Mouse (Mus musculus): Measurements from ENCODE around the gene Stam. TPM values are rescaled to one million over a fixed set of nuclear protein-coding genes. Genes with fewer than 3 reads are reported as not detected.

Stam gene
- polyA plus RNA-seq, 1 experiment, result 18.2 TPM

- Histone ChIP-seq H3K4me1 (ENCODE audit: control insufficient read depth, insufficient read depth, low read length) (no peaks in the 10 kb centered on the region), H3K27ac (ENCODE audit: control insufficient read depth, insufficient read depth, low read depth, low read length, poor library complexity) (no peak overlapping the region), H3K4me3 (replicated peaks; ENCODE audit: control insufficient read depth, low read depth, low read length) (no peak overlapping the region)
- TF ChIP-seq POLR2A (IDR thresholded peaks at IDR 0.05; ENCODE audit: borderline replicate concordance, control insufficient read depth, low read depth, low read length), result no peak
- TF ChIP-seq CTCF (IDR thresholded peaks at IDR 0.05; ENCODE audit: control insufficient read depth, insufficient read depth, low read length), result no peak
- 7% methylated on average over 12 of the region's 12 CpGs for WGBS
Measured at GRCm38 (mm10) chr2:14130641-14131339, 56.9 kb downstream of the Stam start.

- TF ChIP-seq POLR2A (IDR thresholded peaks at IDR 0.05; ENCODE audit: borderline replicate concordance, control insufficient read depth, low read depth, low read length) (no peak), CTCF (IDR thresholded peaks at IDR 0.05; ENCODE audit: control insufficient read depth, insufficient read depth, low read length) (no peak)
- WGBS, result 76% methylated on average over 4 of the region's 4 CpGs
- no peak overlapping the region for H3K4me3 ChIP-seq (replicated peaks; ENCODE audit: control insufficient read depth, low read depth, low read length)
- no peaks in the 10 kb centered on the region for H3K4me1 ChIP-seq (ENCODE audit: control insufficient read depth, insufficient read depth, low read length)
- no peak overlapping the region for H3K27ac ChIP-seq (ENCODE audit: control insufficient read depth, insufficient read depth, low read depth, low read length, poor library complexity)
Measured at GRCm38 (mm10) chr2:14132468-14133326, 58.8 kb downstream of the Stam start.

- Histone ChIP-seq H3K4me3 (replicated peaks; ENCODE audit: control insufficient read depth, low read depth, low read length) (no peak overlapping the region), H3K4me1 (ENCODE audit: control insufficient read depth, insufficient read depth, low read length) (no peaks in the 10 kb centered on the region), H3K27ac (ENCODE audit: control insufficient read depth, insufficient read depth, low read depth, low read length, poor library complexity) (no peak overlapping the region)
- TF ChIP-seq POLR2A (IDR thresholded peaks at IDR 0.05; ENCODE audit: borderline replicate concordance, control insufficient read depth, low read depth, low read length) (no peak), CTCF (IDR thresholded peaks at IDR 0.05; ENCODE audit: control insufficient read depth, insufficient read depth, low read length) (no peak)
- WGBS, result 75% methylated on average over 3 of the region's 3 CpGs
Measured at GRCm38 (mm10) chr2:14136906-14137305, 63.0 kb downstream of the Stam start.

GRCm38 (mm10) chr2:14139590-14139989, 65.7 kb downstream of the Stam start:
- H3K4me3 ChIP-seq (replicated peaks; ENCODE audit: control insufficient read depth, low read depth, low read length), result no peak overlapping the region
- no peak for TF ChIP-seq CTCF (IDR thresholded peaks at IDR 0.05; ENCODE audit: control insufficient read depth, insufficient read depth, low read length)
- no peak for TF ChIP-seq POLR2A (IDR thresholded peaks at IDR 0.05; ENCODE audit: borderline replicate concordance, control insufficient read depth, low read depth, low read length)
- H3K4me1 ChIP-seq (ENCODE audit: control insufficient read depth, insufficient read depth, low read length), result no peaks in the 10 kb centered on the region
- H3K27ac ChIP-seq (ENCODE audit: control insufficient read depth, insufficient read depth, low read depth, low read length, poor library complexity), result no peak overlapping the region
- WGBS, result 91% methylated on average over 6 of the region's 6 CpGs

- Histone ChIP-seq H3K4me3 (replicated peaks; ENCODE audit: control insufficient read depth, low read depth, low read length) (no peak overlapping the region), H3K27ac (ENCODE audit: control insufficient read depth, insufficient read depth, low read depth, low read length, poor library complexity) (no peak overlapping the region), H3K4me1 (ENCODE audit: control insufficient read depth, insufficient read depth, low read length) (no peaks in the 10 kb centered on the region)
- TF ChIP-seq POLR2A (IDR thresholded peaks at IDR 0.05; ENCODE audit: borderline replicate concordance, control insufficient read depth, low read depth, low read length) (no peak), CTCF (IDR thresholded peaks at IDR 0.05; ENCODE audit: control insufficient read depth, insufficient read depth, low read length) (no peak)
- WGBS, result 88% methylated on average over 2 of the region's 2 CpGs
Measured at GRCm38 (mm10) chr2:14140044-14140443, 66.1 kb downstream of the Stam start.

GRCm38 (mm10) chr2:14145311-14145710, 71.4 kb downstream of the Stam start:
- Histone ChIP-seq H3K4me3 (replicated peaks; ENCODE audit: control insufficient read depth, low read depth, low read length) (no peak overlapping the region), H3K4me1 (ENCODE audit: control insufficient read depth, insufficient read depth, low read length) (no peaks in the 10 kb centered on the region), H3K27ac (ENCODE audit: control insufficient read depth, insufficient read depth, low read depth, low read length, poor library complexity) (no peak overlapping the region)
- no peak for TF ChIP-seq POLR2A (IDR thresholded peaks at IDR 0.05; ENCODE audit: borderline replicate concordance, control insufficient read depth, low read depth, low read length)
- no peak for TF ChIP-seq CTCF (IDR thresholded peaks at IDR 0.05; ENCODE audit: control insufficient read depth, insufficient read depth, low read length)
- 79% methylated on average over 3 of the region's 3 CpGs for WGBS

- Histone ChIP-seq H3K4me3 (replicated peaks; ENCODE audit: control insufficient read depth, low read depth, low read length) (no peak overlapping the region), H3K27ac (ENCODE audit: control insufficient read depth, insufficient read depth, low read depth, low read length, poor library complexity) (no peak overlapping the region), H3K4me1 (ENCODE audit: control insufficient read depth, insufficient read depth, low read length) (no peaks in the 10 kb centered on the region)
- WGBS, result 73% methylated on average over 2 of the region's 2 CpGs
- TF ChIP-seq CTCF (IDR thresholded peaks at IDR 0.05; ENCODE audit: control insufficient read depth, insufficient read depth, low read length) (no peak), POLR2A (IDR thresholded peaks at IDR 0.05; ENCODE audit: borderline replicate concordance, control insufficient read depth, low read depth, low read length) (no peak)
Measured at GRCm38 (mm10) chr2:14146913-14147312, 73.0 kb downstream of the Stam start.

GRCm38 (mm10) chr2:14150829-14151228, 76.9 kb downstream of the Stam start:
- H3K4me1 ChIP-seq (ENCODE audit: control insufficient read depth, insufficient read depth, low read length), result no peaks in the 10 kb centered on the region
- WGBS, result 88% methylated on average over 2 of the region's 2 CpGs
- H3K27ac ChIP-seq (ENCODE audit: control insufficient read depth, insufficient read depth, low read depth, low read length, poor library complexity), result no peak overlapping the region
- TF ChIP-seq POLR2A (IDR thresholded peaks at IDR 0.05; ENCODE audit: borderline replicate concordance, control insufficient read depth, low read depth, low read length), result no peak
- no peak overlapping the region for H3K4me3 ChIP-seq (replicated peaks; ENCODE audit: control insufficient read depth, low read depth, low read length)
